Mouse (Mus musculus) testis, adult 2 months (tissue): ENCODE measurements around the gene Olfr1113. TPM values are rescaled to one million over a fixed set of nuclear protein-coding genes. Genes with fewer than 3 reads are reported as not detected.
"Not testable (repeated sequence)": the region's sequence is repeated elsewhere in the genome, so short reads cannot be mapped to it uniquely, and the experiment has no call there.

ENCODE experiments used
- H3K27ac ChIP-seq: fragments of 200-500 bp; 2 replicates; pipeline ENCODE4 v1.5.1; 2012; ENCODE audit warnings: low read depth, low read length; ENCODE audit not compliant: control insufficient read depth, insufficient read depth
- H3K27me3 ChIP-seq: fragments of 200-500 bp; 2 replicates; pipeline ENCODE4 v1.6.1; 2012; ENCODE audit warnings: mild to moderate bottlenecking, low read length, moderate library complexity; ENCODE audit not compliant: control insufficient read depth, insufficient read depth
- H3K36me3 ChIP-seq: fragments of 200-500 bp; 2 replicates; pipeline ENCODE4 v1.6.1; 2012; ENCODE audit warnings: mild to moderate bottlenecking, low read length; ENCODE audit not compliant: control insufficient read depth, insufficient read depth
- H3K4me1 ChIP-seq: fragments of 200-500 bp; 2 replicates; pipeline ENCODE4 v1.6.1; 2012; ENCODE audit warnings: low read length; ENCODE audit not compliant: control insufficient read depth, insufficient read depth
- H3K4me3 ChIP-seq: fragments of 200-500 bp; 2 replicates; pipeline ENCODE4 v1.5.1; 2012; ENCODE audit warnings: low read depth, mild to moderate bottlenecking, low read length, moderate library complexity, mixed read lengths; ENCODE audit not compliant: control insufficient read depth
- CTCF ChIP-seq: fragments of 200-500 bp; IDR thresholded peaks from 2 replicates; pipeline ENCODE4 v1.5.1; 2012; ENCODE audit warnings: low read depth, mild to moderate bottlenecking, inconsistent platforms, low read length, moderate library complexity; ENCODE audit not compliant: control insufficient read depth, insufficient read depth, insufficient replicate concordance
- POLR2A ChIP-seq: fragments of 200-500 bp; IDR thresholded peaks from 2 replicates; pipeline ENCODE4 v1.6.1; 2012; ENCODE audit warnings: low read depth, mild to moderate bottlenecking, inconsistent platforms, low read length, moderate library complexity; ENCODE audit not compliant: control insufficient read depth
- polyA plus RNA-seq: library from polyadenylated mRNA; depleted of rRNA; stranded (reverse); fragments of >200 nt; gene quantifications from 2 replicates; pipeline ENCODE4 v1.2.3, GENCODE M21; 2012; rRNA removed

Gene Olfr1113
- not detected in 2 replicates for polyA plus RNA-seq

DNA sequence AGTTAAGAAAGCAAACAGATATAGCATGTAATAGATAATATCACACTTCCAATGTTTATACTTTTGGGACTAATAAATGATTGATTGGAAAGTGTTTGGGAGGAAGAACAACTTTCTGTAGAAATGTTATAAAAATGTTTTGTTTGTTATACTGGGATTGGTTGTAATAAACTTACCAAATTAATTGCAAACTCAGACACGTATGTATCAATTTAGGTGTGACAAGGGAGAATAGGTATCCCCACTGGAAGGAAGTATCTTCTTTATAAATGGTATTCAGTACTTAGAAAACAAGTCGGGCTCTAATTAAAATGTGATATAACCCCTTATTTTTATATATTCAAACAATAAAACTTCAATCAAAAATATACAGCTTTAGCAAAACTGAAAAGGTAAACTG, at the start of gene Olfr1113:
Gene Olfr1113 (plus strand): TSS at position 301 of the 400 bp plus-strand sequence.
- H3K4me3 ChIP-seq: no peak within 1 kb of the TSS
- no peaks in the 10 kb centered on the region for H3K4me1 ChIP-seq
- H3K27me3 ChIP-seq: no peaks in the 10 kb centered on the region
- H3K27ac ChIP-seq: no peak within 1 kb of the TSS
- H3K36me3 ChIP-seq: no peaks in the 10 kb centered on the region
- TF ChIP-seq CTCF (no peak), POLR2A (no peak)

DNA sequence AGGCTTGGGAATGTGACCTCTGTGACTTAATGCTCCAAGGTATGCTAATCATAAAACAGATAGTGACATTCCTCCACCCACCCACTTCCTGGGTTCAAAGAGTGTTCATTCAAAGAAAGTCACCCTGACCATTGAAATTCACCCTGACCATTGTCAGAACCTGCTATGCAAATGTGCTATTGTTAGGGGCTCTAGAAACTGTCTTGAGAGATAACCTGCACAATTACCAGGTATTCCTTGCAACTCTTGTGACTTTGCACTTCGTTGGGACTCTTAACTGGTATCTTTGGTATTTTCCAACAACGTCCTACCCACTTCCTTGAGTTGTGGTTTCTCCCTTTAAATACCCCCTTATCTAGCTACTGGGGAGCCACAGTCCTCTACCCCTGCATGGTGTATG, 41.0 kb upstream of the Olfr1113 start:
- not testable (repeated sequence) for H3K27me3 ChIP-seq, H3K4me1 ChIP-seq, H3K4me3 ChIP-seq, H3K36me3 ChIP-seq, H3K27ac ChIP-seq

DNA sequence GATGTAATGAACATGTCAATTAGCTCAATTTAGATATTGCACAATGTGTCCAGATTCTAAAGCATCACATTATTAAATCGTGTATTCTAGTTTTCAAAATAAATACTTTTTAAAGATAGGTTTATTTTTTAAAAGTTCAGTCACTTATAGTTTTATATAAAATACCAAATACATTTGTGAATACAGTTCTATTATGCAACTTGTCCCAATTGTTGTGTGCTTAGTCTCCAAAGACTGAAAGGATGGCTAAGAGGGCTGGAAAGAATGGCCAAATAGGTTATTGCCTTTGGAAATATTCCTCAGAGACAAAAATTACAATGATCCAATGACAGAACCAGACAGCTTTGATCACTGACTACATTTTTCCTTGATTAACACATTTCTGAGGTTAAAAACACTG, 21.3 kb upstream of the Olfr1113 start, which contains the start of gene Olfr1112:
Gene Olfr1112 (plus strand): TSS at position 301 of the 400 bp plus-strand sequence.
- Histone ChIP-seq H3K27me3 (no peaks in the 10 kb centered on the region), H3K4me3 (no peak within 1 kb of the TSS), H3K4me1 (no peaks in the 10 kb centered on the region), H3K27ac (no peak within 1 kb of the TSS), H3K36me3 (no peaks in the 10 kb centered on the region)
- TF ChIP-seq CTCF (no peak), POLR2A (no peak)

DNA sequence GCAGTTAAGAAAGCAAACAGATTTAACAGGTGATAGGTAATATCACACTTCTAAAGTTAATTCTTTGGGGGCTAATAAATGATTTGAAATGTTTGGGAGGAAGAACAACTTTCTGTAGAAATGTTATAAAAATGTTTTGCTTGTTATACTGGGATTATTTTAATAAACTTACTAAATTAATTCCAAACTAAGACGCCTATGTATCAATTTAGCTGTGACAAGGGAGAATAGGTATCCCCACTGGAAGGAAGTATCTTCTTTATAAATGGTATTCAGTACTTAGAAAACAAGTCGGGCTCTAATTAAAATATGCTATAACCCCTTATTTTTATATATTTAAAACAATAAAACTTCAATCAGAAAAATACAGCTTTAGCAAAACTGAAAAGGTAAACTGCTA, 38.9 kb downstream of the Olfr1113 start, which contains the start of gene Olfr1115:
Gene Olfr1115 (plus strand): TSS at position 301 of the 400 bp plus-strand sequence.
- H3K36me3 ChIP-seq: no peaks in the 10 kb centered on the region
- no peak within 1 kb of the TSS for H3K27ac ChIP-seq
- no peaks in the 10 kb centered on the region for H3K4me1 ChIP-seq
- TF ChIP-seq POLR2A (no peak), CTCF (no peak)
- no peaks in the 10 kb centered on the region for H3K27me3 ChIP-seq
- H3K4me3 ChIP-seq: no peak within 1 kb of the TSS

Other genes starting within 250 kb of the Olfr1113 start
- gene Olfr1099, start 248.3 kb upstream of the Olfr1113 start, polyA plus RNA-seq: not detected in 2 replicates
- gene Olfr1100, start 229.0 kb upstream of the Olfr1113 start, polyA plus RNA-seq: not detected in 2 replicates
- gene Olfr1101, start 217.7 kb upstream of the Olfr1113 start, polyA plus RNA-seq: not detected in 2 replicates
- not detected in 2 replicates for gene Olfr1102, start 210.6 kb upstream of the Olfr1113 start, polyA plus RNA-seq
- not detected in 2 replicates for gene Olfr1104, start 181.9 kb upstream of the Olfr1113 start, polyA plus RNA-seq
- gene Olfr1105, start 172.4 kb upstream of the Olfr1113 start, polyA plus RNA-seq: not detected in 2 replicates
- not detected in 2 replicates for gene Olfr1106, start 156.7 kb upstream of the Olfr1113 start, polyA plus RNA-seq
- not detected in 2 replicates for gene Olfr1107, start 133.2 kb upstream of the Olfr1113 start, polyA plus RNA-seq
- not detected in 2 replicates for gene Olfr1109, start 113.0 kb upstream of the Olfr1113 start, polyA plus RNA-seq
- gene Olfr259, start 94.4 kb upstream of the Olfr1113 start, polyA plus RNA-seq: not detected in 2 replicates
- not detected in 2 replicates for gene Olfr1110, start 68.7 kb upstream of the Olfr1113 start, polyA plus RNA-seq
- not detected in 2 replicates for gene Olfr1111, start 56.3 kb upstream of the Olfr1113 start, polyA plus RNA-seq
- not detected in 2 replicates for gene Olfr1112, start 21.2 kb upstream of the Olfr1113 start, polyA plus RNA-seq
- not detected in 2 replicates for gene Olfr1115, start 39.0 kb downstream of the Olfr1113 start, polyA plus RNA-seq
- gene Olfr1116, start 58.6 kb downstream of the Olfr1113 start, polyA plus RNA-seq: not detected in 2 replicates
- not detected in 2 replicates for gene Olfr1118, start 98.6 kb downstream of the Olfr1113 start, polyA plus RNA-seq
- gene Olfr1120, start 145.8 kb downstream of the Olfr1113 start, polyA plus RNA-seq: not detected in 2 replicates
- not detected in 2 replicates for gene Olfr1121, start 160.9 kb downstream of the Olfr1113 start, polyA plus RNA-seq
- gene Olfr1122, start 176.9 kb downstream of the Olfr1113 start, polyA plus RNA-seq: not detected in 2 replicates
- not detected in 2 replicates for gene Olfr1123, start 207.7 kb downstream of the Olfr1113 start, polyA plus RNA-seq
- gene Olfr1124, start 221.3 kb downstream of the Olfr1113 start, polyA plus RNA-seq: not detected in 2 replicates
- not detected in 2 replicates for gene Olfr1126, start 245.0 kb downstream of the Olfr1113 start, polyA plus RNA-seq